Mouse (Mus musculus): ENCODE results near the gene Gm21854.
"Not testable (repeated sequence)": the region's sequence is repeated elsewhere in the genome, so short reads cannot be mapped to it uniquely, and the experiment has no call there.

Gene Gm21854

DNA sequence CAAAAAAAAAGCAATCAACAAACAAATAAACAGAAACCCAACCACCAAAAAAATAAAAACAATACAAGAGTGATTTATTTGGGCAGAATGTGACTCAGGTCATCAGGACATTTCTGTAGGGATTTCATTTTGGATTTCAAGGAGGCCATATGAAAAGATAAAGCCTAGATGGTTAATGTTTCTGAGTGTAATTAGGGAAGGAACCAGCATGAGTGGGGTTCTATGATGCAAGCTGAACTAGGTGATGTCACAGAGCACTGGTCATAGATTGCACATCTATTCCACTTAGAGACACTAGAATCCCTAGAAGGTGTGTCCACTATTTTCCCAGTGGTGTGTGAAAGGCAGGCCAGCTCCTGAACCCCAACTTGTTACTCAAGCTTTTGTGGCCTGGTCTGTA is at the start of gene Gm21854:
Gene Gm21854, plus strand, starts transcription at position 301 of the 400 bp plus-strand sequence.
- DNase-seq (ENCODE audit: low spot score), result not testable (repeated sequence)
